Mouse (Mus musculus): ENCODE measurements around the gene Bcas3. TPM values are rescaled to one million over a fixed set of nuclear protein-coding genes. Genes with fewer than 3 reads are reported as not detected.

Gene Bcas3
- total RNA-seq (2021), result 10 to 100 TPM; 53.6 to 56.1 TPM
- long read RNA-seq, experiment 1, partial matches to known transcripts, result 3 of 6 reads
- long read RNA-seq, experiment 1, other reads (novel, unspliced or antisense), result 2 of 6 reads
- long read RNA-seq, experiment 2, partial matches to known transcripts, result 3 of 6 reads
- long read RNA-seq, experiment 2, other reads (novel, unspliced or antisense), result 1 of 6 reads

DNA sequence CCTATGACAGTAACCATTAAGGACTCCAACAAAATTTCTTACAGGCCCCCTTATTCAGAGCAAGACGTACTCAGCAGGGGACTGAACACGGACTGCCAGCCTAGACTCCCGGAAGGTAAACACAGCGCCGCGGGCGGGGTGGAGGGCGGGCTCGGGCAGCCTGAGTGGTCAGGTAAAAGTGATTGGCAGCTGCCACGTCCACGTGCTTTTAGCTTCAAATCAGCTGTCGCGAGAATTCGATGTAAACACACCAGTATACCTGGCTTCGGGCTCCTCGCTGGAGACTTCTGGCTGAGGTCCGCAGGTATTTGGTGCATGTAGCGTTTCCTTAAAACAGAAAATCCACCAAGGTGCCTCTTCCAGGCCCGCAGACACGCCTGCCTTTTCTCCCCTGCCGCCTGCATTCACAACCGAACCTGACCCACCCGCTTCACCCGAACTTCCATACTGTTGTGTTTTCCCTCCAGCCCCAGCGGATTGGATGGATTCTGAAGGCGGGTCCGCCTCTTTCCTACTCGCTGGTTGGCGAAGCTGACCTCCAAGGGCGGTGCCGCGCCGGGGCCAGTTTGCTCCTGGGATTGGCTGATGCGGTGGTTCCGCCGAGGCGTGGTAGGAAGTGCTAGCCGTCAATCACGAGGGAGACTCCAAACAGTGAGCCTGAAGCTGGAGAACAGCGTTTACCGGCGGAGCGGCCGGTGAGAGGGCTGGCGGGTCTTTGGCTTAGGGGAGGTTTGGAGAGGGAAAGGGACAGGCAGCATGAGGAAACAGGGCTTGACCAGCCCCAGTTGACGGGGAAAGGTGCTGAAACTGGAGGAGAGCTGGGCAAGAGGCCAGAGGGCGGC is at the start of gene Bcas3:
Gene Bcas3 (plus strand): TSS at position 629 of the 842 bp plus-strand sequence.
- peak; percentile 100 for DNase-seq (ENCODE audit: low spot score in 2 of 2)

GRCm38 (mm10) chr11:85306577-85307260 is 46.2 kb upstream of the Bcas3 start:
- DNase-seq (ENCODE audit: low spot score in 2 of 2), result no peak

GRCm38 (mm10) chr11:85308799-85309198 is 44.2 kb upstream of the Bcas3 start:
- DNase-seq (ENCODE audit: low spot score in 2 of 2), result no peak

DNA sequence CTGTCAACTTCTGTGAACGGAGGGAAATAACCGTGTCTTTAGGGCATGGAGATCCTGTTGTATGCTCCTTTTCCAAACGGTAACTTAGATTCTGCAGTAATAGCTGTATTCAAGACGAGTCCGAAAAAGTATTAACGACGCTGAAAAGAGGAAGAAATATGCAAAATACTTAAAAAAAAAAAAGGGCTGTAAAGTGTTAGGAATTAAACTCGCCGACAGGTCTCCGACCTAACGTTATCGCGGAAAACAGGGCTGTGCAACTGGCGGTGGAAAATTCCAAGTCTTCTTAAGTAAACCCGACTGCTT is 42.6 kb upstream of the Bcas3 start:
- no peak for DNase-seq (ENCODE audit: low spot score in 2 of 2)

DNA sequence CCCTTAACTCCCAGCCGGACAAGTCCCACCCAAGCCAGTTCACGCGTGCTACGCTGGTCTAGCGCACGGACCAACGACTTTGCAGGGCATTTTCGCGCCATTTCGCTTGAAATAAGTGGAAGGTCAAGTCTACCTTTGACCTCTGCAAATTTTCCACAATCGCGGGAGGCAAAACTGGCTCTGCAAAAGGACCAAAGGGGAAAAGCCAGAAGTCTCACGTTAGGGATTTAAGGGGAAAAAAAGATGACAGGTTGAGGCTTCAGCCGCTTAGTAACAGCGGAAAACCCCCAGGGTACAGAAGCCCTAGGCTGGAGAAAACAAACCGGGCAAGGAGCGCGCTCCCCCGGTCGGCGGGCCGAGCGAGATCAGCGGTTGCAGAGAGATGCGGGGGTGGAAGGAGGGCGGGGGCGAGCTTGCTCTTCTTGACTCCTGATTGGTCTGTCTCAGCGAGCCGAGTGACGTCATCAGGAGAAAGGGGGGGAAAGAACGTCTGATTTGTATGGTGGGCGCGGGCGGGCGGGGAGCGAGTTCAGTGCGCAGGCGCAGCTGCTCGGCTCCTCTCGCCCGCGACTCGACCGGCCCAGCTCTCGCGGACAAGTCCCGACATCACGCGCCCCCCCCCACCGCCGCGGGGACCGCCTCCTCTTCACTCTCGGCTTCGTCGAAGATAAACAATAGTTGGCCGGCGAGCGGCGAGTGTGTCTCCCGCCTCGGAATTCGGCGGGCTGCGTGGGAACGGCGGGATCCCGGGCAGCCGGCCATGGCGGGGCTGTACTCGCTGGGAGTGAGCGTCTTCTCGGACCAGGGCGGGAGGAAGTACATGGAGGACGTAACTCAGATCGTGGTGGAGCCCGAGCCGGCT is 42.0 kb upstream of the Bcas3 start, which contains the start of gene Ppm1d:
Gene Ppm1d (plus strand): TSS at position 532 of the 862 bp plus-strand sequence.
- peak; percentile 95 to 99 for DNase-seq (ENCODE audit: low spot score in 2 of 2)

- DNase-seq (ENCODE audit: low spot score in 2 of 2), result peak; percentile 32 to 36
These were observed 41.1 kb upstream of the Bcas3 start for GRCm38 (mm10) chr11:85311645-85312490.

- peak; percentile 41 to 91 for DNase-seq (ENCODE audit: low spot score in 2 of 2)
These were observed 40.1 kb upstream of the Bcas3 start for GRCm38 (mm10) chr11:85312818-85313217.

DNA sequence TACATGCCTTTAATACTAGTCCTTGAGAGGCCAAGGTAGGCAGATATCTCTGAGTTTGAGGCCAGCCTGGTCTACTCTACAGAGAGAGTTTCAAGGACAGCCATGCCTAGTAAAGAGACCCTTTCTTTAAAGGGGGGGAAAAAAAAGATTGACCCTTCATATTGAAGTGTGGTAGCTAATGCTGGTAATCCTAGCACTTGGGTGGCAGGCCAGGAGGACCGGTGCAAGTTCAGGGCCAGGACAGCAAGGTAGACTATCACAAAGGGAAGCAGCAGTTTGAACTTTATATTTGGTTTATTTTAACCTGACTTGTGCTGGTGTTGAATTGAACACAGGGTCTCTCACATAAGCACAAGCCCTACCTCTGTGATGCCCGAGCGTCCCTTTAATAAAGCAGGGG is 39.6 kb upstream of the Bcas3 start:
- no peak for DNase-seq (ENCODE audit: low spot score in 2 of 2)

GRCm38 (mm10) chr11:85323567-85324330 is 29.2 kb upstream of the Bcas3 start:
- DNase-seq (ENCODE audit: low spot score in 2 of 2), result no peak

GRCm38 (mm10) chr11:85328717-85329116 is 24.2 kb upstream of the Bcas3 start:
- DNase-seq (ENCODE audit: low spot score in 2 of 2), result no peak

DNA sequence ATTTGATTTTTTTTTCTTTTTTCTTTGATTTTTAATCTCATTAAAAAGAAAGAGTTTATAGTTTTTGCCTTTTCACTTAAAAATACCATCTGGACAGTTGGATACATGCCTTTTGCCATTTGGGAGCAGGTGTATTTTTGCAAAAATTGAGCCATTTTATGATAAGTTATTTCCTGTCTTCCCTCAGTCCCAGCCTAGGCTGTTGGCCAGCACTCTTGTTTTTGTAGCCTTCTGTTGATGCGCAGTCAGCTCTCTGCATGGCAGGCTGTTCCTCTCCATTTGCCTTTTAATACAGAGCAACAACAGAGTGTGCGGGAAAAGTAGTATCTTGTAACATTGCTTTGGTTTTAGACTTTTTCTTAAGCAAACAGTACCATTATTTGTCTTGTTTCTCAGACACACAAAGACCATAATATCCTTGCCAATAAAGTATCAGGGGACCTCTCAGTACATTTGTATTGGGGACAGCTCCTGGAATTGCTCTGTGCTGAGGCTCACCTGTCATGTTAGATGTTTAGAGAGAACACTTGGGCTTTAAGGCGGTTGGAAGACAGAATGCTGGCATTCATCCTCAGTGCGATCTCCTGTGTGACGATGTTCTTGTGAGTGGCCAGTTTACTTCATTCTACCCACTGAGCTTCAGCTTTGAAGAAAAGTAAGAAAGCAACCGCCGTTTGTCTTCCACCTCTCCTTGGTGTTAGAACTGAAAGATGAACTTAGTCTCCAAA is 23.6 kb upstream of the Bcas3 start:
- peak; percentile 53 to 90 for DNase-seq (ENCODE audit: low spot score in 2 of 2)

DNA sequence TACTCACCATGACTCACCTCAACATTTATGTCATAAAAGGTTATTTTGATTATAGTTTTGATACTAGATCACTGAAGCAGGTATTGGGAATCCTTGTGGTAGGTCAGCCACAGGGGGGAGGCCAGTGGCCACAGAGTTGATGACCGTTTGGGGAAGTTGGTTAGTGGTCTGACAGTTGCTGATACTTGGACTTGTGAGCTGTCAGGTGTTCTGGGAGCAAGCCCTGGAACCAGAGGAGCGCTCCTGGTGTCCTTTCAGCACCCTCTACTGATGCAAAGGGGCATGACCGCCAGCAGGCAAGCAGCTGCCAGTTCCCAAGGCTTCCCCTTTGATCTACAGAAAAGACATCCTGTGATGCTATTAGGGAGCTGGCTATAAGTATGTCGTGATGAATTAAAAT is 18.2 kb upstream of the Bcas3 start:
- DNase-seq (ENCODE audit: low spot score in 2 of 2), result no peak

- DNase-seq (ENCODE audit: low spot score in 2 of 2), result no peak
These were observed 13.7 kb upstream of the Bcas3 start for GRCm38 (mm10) chr11:85339173-85339831.

DNA sequence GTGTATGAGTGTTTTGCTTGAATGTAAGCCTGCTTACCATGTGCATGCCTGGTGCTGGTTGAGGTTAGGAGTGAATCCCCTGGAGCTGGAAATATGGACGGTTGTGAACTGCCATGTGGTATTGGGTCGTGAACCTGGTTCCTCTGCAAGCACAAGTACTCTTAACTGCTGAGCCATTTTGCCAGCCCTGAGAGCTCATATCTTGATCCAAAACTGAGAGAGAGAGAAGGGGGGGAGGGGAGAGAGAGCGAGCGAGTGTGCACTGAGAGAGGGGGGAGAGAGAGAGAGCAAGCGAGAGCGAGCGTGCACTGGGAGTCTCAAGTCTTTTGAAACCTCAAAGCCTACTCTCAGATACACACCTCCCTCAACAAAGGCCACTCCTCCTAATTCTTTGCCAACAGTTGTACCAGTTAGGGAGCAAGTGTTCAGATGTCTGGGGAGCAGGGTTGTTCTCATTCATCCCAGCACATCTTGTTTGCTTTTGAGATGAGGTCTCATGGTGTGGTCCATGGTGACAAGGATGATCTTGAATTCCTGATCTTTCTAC is 12.8 kb upstream of the Bcas3 start:
- DNase-seq (ENCODE audit: low spot score in 2 of 2), result no peak

DNA sequence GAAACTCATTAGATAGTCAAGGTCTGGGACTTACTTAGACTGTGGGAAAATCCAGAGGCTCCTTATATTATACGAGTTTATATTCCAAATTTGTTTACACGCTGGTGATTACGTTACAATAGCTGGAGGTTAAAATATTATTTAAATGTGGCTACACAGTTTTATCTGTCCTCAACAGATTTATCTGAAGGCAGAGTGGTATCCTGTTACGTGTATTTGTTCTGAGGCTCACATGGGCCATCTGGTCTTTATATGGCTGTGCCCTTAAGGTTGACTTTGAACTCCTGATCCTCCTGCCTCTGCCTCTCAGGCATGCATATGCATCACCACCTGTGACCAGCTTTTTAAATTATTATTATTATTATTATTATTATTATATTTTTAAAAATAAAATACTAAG is 852 bp downstream of the Bcas3 start:
- DNase-seq (ENCODE audit: low spot score in 2 of 2), result no peak

GRCm38 (mm10) chr11:85359641-85360040 is 6.7 kb downstream of the Bcas3 start:
- DNase-seq (ENCODE audit: low spot score in 2 of 2), result no peak

- DNase-seq (ENCODE audit: low spot score in 2 of 2), result no peak
These were observed 8.7 kb downstream of the Bcas3 start for GRCm38 (mm10) chr11:85361621-85362020.

DNA sequence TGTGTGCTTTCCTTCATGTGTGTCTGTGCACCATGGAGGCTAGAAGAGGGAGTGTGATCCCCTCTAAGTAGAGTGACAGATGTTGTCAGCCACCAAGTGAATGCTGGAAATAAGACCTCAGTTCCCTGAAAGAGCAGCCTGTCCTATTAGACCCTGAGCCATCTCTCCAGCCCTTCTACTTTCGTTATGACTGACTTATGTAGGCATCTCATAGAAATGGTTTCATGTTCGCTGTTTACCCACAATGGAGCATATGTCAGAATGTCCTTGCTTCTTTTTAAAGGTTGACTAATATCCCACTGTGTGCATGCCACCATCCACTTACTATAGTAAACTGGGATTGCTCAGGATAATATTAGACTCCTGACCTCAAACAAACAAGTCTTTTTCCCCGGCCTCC is 13.2 kb downstream of the Bcas3 start:
- DNase-seq (ENCODE audit: low spot score in 2 of 2), result no peak
